Mouse (Mus musculus) c-Kit-positive CD71-positive TER-119-positive erythroid progenitor cells, embryonic 14.5 days (primary cell): ENCODE measurements around the gene Rbms2.
A peak's percentile ranks its signal among the peaks of the same experiment; 100 is the strongest.

ENCODE experiments used
- DNase-seq: peaks from one replicate; pipeline ENCODE4 v3.0.0-alpha.2; 2013; ENCODE audit warnings: low spot score

Gene Rbms2

GRCm38 (mm10) chr10:128140236-128140952 is 39.7 kb downstream of the Rbms2 start:
- peak; percentile 76 for DNase-seq

GRCm38 (mm10) chr10:128135374-128135773 is 44.7 kb downstream of the Rbms2 start:
- DNase-seq, result no peak

DNA sequence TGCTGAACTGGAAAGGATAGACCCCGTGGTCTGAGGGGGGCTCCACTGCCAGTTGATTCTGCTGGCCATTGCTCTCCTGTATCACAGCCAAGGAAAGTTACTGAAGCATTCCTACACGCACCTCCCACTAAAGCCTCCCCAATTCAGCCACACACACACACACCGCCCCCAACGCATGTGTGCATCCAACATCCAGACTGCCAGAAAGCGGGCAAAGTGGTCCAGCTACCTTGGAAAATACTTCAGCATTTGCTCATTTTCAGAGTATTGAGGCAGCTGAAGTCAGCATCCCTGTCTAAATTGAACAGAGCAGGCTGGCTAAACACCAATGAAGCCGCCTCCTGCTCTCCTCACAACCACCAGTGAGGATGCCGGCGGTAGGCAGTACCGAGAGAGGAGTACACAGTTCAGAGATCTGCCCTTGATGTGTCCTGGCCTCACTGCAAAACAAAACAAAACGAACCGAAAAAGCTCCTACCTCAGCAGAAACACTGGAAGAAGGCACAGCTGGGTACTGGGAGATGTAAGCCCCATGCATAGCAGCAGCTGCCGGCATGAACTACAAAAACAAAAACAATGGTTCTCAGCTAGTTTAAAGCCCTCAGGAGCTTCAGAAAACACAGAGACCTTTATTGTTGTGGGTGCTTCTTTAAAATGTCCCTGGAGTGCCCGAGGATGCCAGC is 46.3 kb downstream of the Rbms2 start:
- no peak for DNase-seq

- DNase-seq, result no peak
Measured at GRCm38 (mm10) chr10:128131812-128132211, 48.3 kb downstream of the Rbms2 start.

- DNase-seq, result no peak
Measured at GRCm38 (mm10) chr10:128131297-128131696, 48.8 kb downstream of the Rbms2 start.

DNA sequence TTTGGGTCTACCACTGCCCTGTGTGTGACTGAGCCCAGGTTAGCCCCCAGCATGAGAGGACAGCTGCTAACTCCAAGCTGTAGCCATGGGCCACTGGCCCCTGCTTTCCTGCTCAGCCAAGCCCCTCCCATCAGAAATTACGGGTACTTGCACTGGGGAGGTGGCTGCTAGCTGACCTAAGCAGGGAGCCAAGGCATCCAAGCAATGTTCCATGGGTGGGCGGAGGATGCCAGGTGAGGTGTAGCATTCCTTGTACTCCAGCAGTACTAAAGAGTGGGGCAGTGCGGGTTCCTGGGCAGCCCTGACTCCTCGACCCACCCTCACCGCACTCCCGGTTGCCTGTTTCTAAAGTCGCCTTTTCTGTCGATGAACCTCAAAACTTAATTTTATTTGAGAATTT is 52.0 kb downstream of the Rbms2 start:
- no peak for DNase-seq

GRCm38 (mm10) chr10:128127497-128127896 is 52.6 kb downstream of the Rbms2 start:
- no peak for DNase-seq

- DNase-seq, result no peak
Measured at GRCm38 (mm10) chr10:128125951-128126350, 54.1 kb downstream of the Rbms2 start.

DNA sequence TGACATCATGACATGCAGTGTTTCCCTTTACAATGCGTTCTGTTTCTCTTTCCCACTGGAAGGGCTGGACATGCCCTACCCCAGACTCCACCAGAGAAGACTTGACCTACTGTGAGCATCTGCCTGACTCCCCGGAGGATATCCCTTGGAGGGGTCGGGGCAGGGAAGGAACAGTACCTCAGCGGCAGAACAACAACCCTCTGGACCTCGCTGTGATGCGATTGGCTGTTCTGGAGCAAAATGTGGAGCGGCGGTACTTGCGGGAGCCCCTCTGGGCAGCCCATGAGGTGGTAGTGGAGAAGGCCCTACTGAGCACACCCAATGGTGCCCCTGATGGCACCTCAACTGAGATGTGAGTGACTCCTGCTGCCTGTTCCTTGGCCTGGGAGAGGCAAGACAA is 55.3 kb downstream of the Rbms2 start:
- DNase-seq, result no peak

GRCm38 (mm10) chr10:128123833-128124232 is 56.3 kb downstream of the Rbms2 start:
- DNase-seq, result no peak

DNA sequence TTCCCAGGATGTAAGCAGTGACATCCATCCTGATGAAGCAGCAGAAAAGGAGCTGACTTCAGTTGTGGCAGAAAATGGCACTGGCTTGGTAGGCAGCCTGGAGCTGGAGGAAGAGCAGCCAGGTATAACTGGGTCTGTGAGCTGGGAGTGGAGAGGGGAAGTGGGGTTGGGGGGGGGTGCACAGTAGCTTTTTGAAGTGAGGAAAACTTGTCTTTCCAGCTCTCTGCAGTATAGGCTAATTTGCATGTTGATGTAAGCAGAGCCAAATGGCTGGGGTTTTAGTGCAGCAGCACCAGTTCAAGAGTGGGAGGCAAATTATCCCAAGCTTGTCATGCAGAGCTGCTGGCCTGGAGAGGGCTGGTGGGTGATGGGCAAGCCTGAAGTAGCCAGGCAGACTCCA is 68.9 kb downstream of the Rbms2 start:
- no peak for DNase-seq

DNA sequence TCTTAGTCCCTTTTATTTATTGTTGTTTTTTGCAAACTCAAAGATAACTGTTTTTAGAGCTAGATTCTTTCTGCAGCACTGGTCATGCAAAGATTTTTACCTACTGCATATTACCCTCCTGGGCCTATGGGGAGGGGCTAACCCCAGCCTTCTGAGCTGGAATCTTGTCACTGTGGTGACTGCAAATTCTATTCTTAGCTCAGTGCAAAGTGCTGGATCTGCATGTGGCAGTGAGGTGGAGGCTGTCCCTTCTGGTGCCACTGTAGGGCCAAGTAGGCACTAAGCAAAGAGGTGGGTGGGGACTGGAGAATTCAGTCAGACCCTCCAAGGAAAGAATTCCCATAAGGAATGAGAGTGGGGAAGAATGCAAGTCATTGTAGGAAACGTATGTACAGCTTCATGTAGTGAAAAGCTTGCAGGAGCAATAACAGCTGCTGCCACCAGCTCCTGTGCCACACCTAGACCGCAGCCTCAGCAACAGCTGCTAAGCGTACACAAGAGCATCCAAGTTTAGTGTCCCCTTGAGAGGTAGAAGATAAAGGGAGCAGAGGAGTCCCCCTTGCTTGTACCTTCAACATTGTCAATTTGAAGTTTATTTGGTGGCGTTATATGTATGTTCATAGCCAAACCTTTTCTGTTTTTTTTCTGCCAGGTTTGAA is 69.9 kb downstream of the Rbms2 start:
- no peak for DNase-seq

- DNase-seq, result no peak
Measured at GRCm38 (mm10) chr10:128097587-128097971, 82.5 kb downstream of the Rbms2 start.

DNA sequence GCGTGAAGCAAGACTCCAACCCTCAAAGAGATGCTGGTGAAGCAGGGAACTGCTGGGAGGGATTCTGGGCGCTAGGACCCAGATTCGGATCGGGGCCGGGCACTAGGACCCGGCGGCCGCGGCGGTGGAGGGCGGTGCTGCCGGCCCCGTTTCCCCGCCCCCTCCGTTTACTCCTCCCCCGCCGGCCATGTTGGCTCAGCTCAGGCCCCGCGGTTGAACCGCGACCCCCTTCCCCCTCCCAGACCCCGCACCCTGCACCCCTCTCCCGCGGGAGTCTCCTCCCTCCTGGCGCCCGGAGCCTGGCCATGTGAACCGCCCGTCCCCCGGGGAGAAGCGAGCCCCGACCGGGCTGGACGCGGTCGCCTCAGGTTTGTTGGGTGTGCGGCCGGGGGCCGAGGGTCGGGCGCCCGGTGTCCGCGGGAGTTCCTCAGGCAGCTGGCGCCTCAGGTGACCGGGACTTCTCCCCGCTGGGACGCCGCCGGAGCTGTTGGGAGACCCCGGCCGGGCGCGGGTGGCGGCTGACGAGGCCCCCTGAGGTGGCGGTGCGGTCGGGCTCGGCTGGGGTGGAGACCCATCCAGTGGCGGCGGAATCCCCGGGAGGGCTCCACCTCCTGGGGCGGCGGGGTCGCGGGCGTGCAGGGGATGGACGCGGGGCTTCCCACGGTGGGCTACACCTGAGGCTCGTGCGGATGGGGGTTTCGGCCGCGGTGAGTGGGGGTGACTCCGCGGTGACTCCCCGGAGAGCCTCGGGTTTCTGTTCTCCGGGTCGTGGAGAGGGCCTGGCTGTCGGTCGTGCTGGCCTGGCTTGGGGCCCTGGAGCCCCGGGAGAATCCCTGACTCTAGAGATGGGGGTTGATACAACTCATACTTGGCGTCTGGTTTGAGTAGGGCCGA is 83.2 kb downstream of the Rbms2 start:
- peak; percentile 80 for DNase-seq

GRCm38 (mm10) chr10:128096313-128096692 is 83.8 kb downstream of the Rbms2 start:
- no peak for DNase-seq

DNA sequence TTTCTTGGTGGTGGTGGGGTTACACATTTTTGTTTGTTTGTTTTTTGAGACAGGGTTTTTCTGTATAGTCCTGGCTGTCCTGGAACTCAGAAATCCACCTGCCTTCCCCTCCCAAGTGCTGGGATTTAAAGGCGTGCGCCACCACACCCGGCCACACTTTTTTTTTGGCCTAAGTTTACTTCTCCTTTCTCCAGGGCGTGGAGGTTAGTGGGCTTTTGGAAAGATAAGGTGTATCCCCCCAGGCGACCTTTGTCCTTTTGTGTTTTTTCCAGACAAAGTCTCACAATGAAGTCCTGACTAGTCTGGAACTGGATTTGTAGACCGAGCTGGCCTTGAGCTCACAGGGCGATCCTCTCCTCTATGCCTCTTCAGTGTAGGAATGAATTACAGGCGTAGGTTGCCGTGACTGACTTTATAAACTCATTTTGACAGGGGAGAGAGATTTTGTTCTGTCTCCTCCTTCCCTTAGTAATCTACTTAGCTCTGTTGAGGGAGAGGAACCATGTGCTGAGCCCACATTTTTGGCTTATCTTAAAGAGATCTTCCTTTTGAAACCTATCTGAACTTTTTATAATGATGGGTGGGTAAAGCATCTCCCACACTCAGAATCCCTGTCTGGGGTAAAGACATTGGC is 85.0 kb downstream of the Rbms2 start:
- no peak for DNase-seq

GRCm38 (mm10) chr10:128094340-128094968 is 85.6 kb downstream of the Rbms2 start:
- peak; percentile 91 for DNase-seq

DNA sequence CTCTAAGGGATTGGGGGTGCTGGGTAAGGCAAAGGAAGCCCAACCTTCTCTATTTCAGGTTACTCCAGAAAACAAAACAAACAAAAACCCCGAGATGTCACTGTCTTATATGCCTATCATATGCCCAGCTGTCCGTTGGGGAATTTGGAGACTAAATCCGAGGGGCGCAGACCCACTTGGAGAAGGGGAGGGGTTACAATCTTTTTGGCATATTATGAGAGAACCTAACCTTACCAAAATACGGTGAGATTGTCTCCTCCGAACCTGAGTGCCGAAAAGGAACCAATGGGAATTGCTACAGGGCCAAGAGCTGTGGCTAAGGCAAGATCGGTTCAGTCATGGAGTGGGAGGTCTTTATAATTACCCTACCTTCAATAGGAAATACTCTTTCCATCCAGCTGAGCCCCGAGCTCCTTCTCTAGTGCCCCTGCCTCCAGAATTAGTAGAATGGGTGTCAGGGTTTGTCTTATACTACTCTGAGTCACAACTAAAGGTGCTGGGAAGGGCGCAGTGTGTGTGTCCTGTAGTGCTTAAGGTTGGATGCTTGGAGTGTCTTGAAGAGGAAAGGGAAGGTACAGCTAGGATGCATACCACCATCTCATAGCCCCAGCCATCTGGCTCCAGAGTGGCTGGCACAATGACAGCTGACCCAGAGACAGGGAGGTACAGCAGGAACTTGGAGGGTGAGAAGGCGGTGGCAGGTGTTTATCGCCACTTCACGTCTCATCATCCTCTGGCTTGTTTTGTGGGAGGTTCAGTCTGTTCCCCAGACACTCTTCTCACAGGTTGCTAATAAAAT is 86.4 kb downstream of the Rbms2 start:
- DNase-seq, result peak; percentile 68

GRCm38 (mm10) chr10:128092506-128093495 is 87.3 kb downstream of the Rbms2 start:
- peak; percentile 62 for DNase-seq
